Mouse (Mus musculus) forebrain, embryonic 13.5 days (tissue): ENCODE data around the gene Alms1. TPM values are rescaled to one million over a fixed set of nuclear protein-coding genes. Genes with fewer than 3 reads are reported as not detected.

Experiments
- ATAC-seq: fragments of 200-750 bp; cut with Nextera tagmentation; 2 replicates; pipeline ENCODE4 v1.8.0; 2017
- H3K27ac ChIP-seq: fragments of 300-500 bp; sonication (generic); 2 replicates; pipeline ENCODE4 v1.5.1; 2015; ENCODE audit warnings: inconsistent platforms, mild to moderate bottlenecking, moderate library complexity
- H3K27me3 ChIP-seq: fragments of 300-500 bp; sonication (generic); 2 replicates; pipeline ENCODE4 v1.6.1; 2015; ENCODE audit warnings: mild to moderate bottlenecking, inconsistent platforms
- H3K36me3 ChIP-seq: fragments of 300-500 bp; sonication (generic); 2 replicates; pipeline ENCODE4 v1.6.1; 2015; ENCODE audit warnings: mild to moderate bottlenecking, inconsistent platforms; ENCODE audit not compliant: poor library complexity, severe bottlenecking
- H3K4me1 ChIP-seq: fragments of 300-500 bp; sonication (generic); 2 replicates; pipeline ENCODE4 v1.6.1; 2015; ENCODE audit warnings: inconsistent platforms
- H3K4me2 ChIP-seq: fragments of 300-500 bp; sonication (generic); 2 replicates; pipeline ENCODE4 v1.6.1; 2015; ENCODE audit warnings: inconsistent platforms, mild to moderate bottlenecking, moderate library complexity
- H3K4me3 ChIP-seq: fragments of 300-500 bp; sonication (generic); 2 replicates; pipeline ENCODE4 v1.5.1; 2015; ENCODE audit warnings: mild to moderate bottlenecking, inconsistent platforms
- H3K9ac ChIP-seq: fragments of 300-500 bp; sonication (generic); 2 replicates; pipeline ENCODE4 v1.6.1; 2015; ENCODE audit warnings: mild to moderate bottlenecking, inconsistent platforms
- H3K9me3 ChIP-seq: fragments of 300-500 bp; sonication (generic); replicated peaks from 2 replicates; pipeline ENCODE4 v1.6.1; 2016; ENCODE audit warnings: inconsistent platforms
- WGBS: fragments of 180-500 bp; shearing (Covaris S2); methylation state at CpG from one replicate; pipeline ENCODE4 v1.1.7; 2015; 5-methylcytosine and 5-hydroxymethylcytosine counted together
- polyA plus RNA-seq: library from polyadenylated mRNA; unstranded; fragments of >200 nt; fragmentation: Nextera tagmentation; extraction: Ambion mirVana; gene quantifications from 2 replicates; pipeline ENCODE4 v1.2.1, GENCODE M21; 2015

The Alms1 gene
- 7.4 and 8.1 TPM in 2 replicates for polyA plus RNA-seq

GRCm38 (mm10) chr6:85587396-85588143 is at the start of gene Alms1:
Gene Alms1 (plus strand): TSS chr6:85587531.
- under 1% methylated on average over 48 of the region's 59 CpGs for WGBS
- Histone ChIP-seq H3K36me3 (no peaks in the 10 kb centered on the region), H3K4me2 (peak within 1 kb of the TSS; percentile 71), H3K9ac (peak within 1 kb of the TSS; percentile 93), H3K4me1 (peaks cover 23% of the 10 kb centered on the region), H3K9me3 (no peaks in the 10 kb centered on the region), H3K27me3 (no peaks in the 10 kb centered on the region), H3K27ac (peak within 1 kb of the TSS; percentile 93), H3K4me3 (peak within 1 kb of the TSS; percentile 95)
- ATAC-seq, result peak; percentile 98

- Histone ChIP-seq H3K9ac (no peak overlapping the region), H3K9me3 (no peaks in the 10 kb centered on the region), H3K4me2 (no peak overlapping the region), H3K27me3 (no peaks in the 10 kb centered on the region), H3K36me3 (no peaks in the 10 kb centered on the region), H3K4me3 (no peak overlapping the region), H3K27ac (no peak overlapping the region), H3K4me1 (peaks cover 4% of the 10 kb centered on the region; the same call in 1 of the 2 replicates)
- WGBS, result 83% methylated on average over 10 of the region's 10 CpGs
- ATAC-seq, result no peak
These were observed 43.8 kb upstream of the Alms1 start for GRCm38 (mm10) chr6:85543351-85544175.

GRCm38 (mm10) chr6:85544251-85544881 is 43.0 kb upstream of the Alms1 start:
- no peak overlapping the region for H3K9ac ChIP-seq
- ATAC-seq, result peak; percentile 48; the same call in 1 of the 2 replicates
- no peak overlapping the region for H3K27ac ChIP-seq
- H3K4me1 ChIP-seq, result peaks cover 4% of the 10 kb centered on the region; the same call in 1 of the 2 replicates
- no peaks in the 10 kb centered on the region for H3K9me3 ChIP-seq
- H3K4me3 ChIP-seq, result no peak overlapping the region
- H3K4me2 ChIP-seq, result peak overlapping the region; percentile 24; the same call in 1 of the 2 replicates
- H3K36me3 ChIP-seq, result no peaks in the 10 kb centered on the region
- WGBS, result 64% methylated on average over 13 of the region's 13 CpGs
- H3K27me3 ChIP-seq, result no peaks in the 10 kb centered on the region

- Histone ChIP-seq H3K4me1 (peaks cover 4% of the 10 kb centered on the region; the same call in 1 of the 2 replicates), H3K27ac (no peak overlapping the region), H3K9me3 (no peaks in the 10 kb centered on the region), H3K36me3 (no peaks in the 10 kb centered on the region), H3K4me2 (no peak overlapping the region), H3K27me3 (no peaks in the 10 kb centered on the region), H3K4me3 (no peak overlapping the region), H3K9ac (no peak overlapping the region)
- 89% methylated on average over 5 of the region's 5 CpGs for WGBS
- no peak for ATAC-seq
These were observed 39.7 kb upstream of the Alms1 start for GRCm38 (mm10) chr6:85547642-85548041.

- H3K4me1 ChIP-seq, result no peaks in the 10 kb centered on the region
- no peak overlapping the region for H3K4me2 ChIP-seq
- no peaks in the 10 kb centered on the region for H3K9me3 ChIP-seq
- no peaks in the 10 kb centered on the region for H3K36me3 ChIP-seq
- H3K9ac ChIP-seq, result no peak overlapping the region
- no peak for ATAC-seq
- no peaks in the 10 kb centered on the region for H3K27me3 ChIP-seq
- no peak overlapping the region for H3K4me3 ChIP-seq
- WGBS, result 22% methylated on average over 1 of the region's 1 CpGs
- H3K27ac ChIP-seq, result no peak overlapping the region
These were observed 25.0 kb upstream of the Alms1 start for GRCm38 (mm10) chr6:85562374-85562773.

GRCm38 (mm10) chr6:85572816-85573215 is 14.5 kb upstream of the Alms1 start:
- Histone ChIP-seq H3K27ac (no peak overlapping the region), H3K4me2 (no peak overlapping the region), H3K4me1 (no peaks in the 10 kb centered on the region), H3K9me3 (no peaks in the 10 kb centered on the region), H3K4me3 (no peak overlapping the region), H3K36me3 (no peaks in the 10 kb centered on the region), H3K9ac (no peak overlapping the region), H3K27me3 (no peaks in the 10 kb centered on the region)
- no peak for ATAC-seq
- 92% methylated on average over 5 of the region's 5 CpGs for WGBS

GRCm38 (mm10) chr6:85581688-85582087 is 5.6 kb upstream of the Alms1 start:
- Histone ChIP-seq H3K27me3 (no peaks in the 10 kb centered on the region), H3K4me2 (no peak overlapping the region), H3K9me3 (no peaks in the 10 kb centered on the region), H3K9ac (no peak overlapping the region), H3K4me1 (no peaks in the 10 kb centered on the region), H3K27ac (no peak overlapping the region), H3K36me3 (no peaks in the 10 kb centered on the region), H3K4me3 (no peak overlapping the region)
- WGBS, result 91% methylated on average over 5 of the region's 5 CpGs
- no peak for ATAC-seq

GRCm38 (mm10) chr6:85584612-85585011 is 2.7 kb upstream of the Alms1 start:
- H3K36me3 ChIP-seq, result no peaks in the 10 kb centered on the region
- ATAC-seq, result no peak
- no peak overlapping the region for H3K4me2 ChIP-seq
- H3K9me3 ChIP-seq, result no peaks in the 10 kb centered on the region
- 90% methylated on average over 4 of the region's 4 CpGs for WGBS
- H3K4me1 ChIP-seq, result peaks cover 13% of the 10 kb centered on the region
- H3K27ac ChIP-seq, result no peak overlapping the region
- no peak overlapping the region for H3K9ac ChIP-seq
- H3K4me3 ChIP-seq, result no peak overlapping the region
- no peaks in the 10 kb centered on the region for H3K27me3 ChIP-seq

GRCm38 (mm10) chr6:85586805-85587367 is 445 bp upstream of the Alms1 start:
- Histone ChIP-seq H3K27ac (no peak overlapping the region), H3K9me3 (no peaks in the 10 kb centered on the region), H3K27me3 (no peaks in the 10 kb centered on the region), H3K4me2 (peak overlapping the region; percentile 71), H3K4me1 (peaks cover 23% of the 10 kb centered on the region), H3K4me3 (peak overlapping the region; percentile 95), H3K36me3 (no peaks in the 10 kb centered on the region), H3K9ac (no peak overlapping the region)
- 33% methylated on average over 9 of the region's 9 CpGs for WGBS
- peak; percentile 7; the same call in 1 of the 2 replicates for ATAC-seq

GRCm38 (mm10) chr6:85588164-85588563 is 833 bp downstream of the Alms1 start:
- Histone ChIP-seq H3K27me3 (no peaks in the 10 kb centered on the region), H3K4me1 (peaks cover 23% of the 10 kb centered on the region), H3K36me3 (no peaks in the 10 kb centered on the region), H3K4me2 (peak overlapping the region; percentile 71), H3K9me3 (no peaks in the 10 kb centered on the region), H3K9ac (peak overlapping the region; percentile 93), H3K27ac (peak overlapping the region; percentile 93), H3K4me3 (peak overlapping the region; percentile 95)
- WGBS, result under 1% methylated on average over 10 of the region's 10 CpGs
- ATAC-seq, result peak; percentile 9

GRCm38 (mm10) chr6:85588568-85588967 is 1.2 kb downstream of the Alms1 start:
- Histone ChIP-seq H3K36me3 (no peaks in the 10 kb centered on the region), H3K27me3 (no peaks in the 10 kb centered on the region), H3K4me1 (peaks cover 23% of the 10 kb centered on the region), H3K9ac (peak overlapping the region; percentile 93), H3K9me3 (no peaks in the 10 kb centered on the region), H3K4me2 (peak overlapping the region; percentile 71), H3K27ac (no peak overlapping the region), H3K4me3 (peak overlapping the region; percentile 95)
- ATAC-seq, result no peak
- WGBS, result 3% methylated on average over 4 of the region's 4 CpGs
